Mouse (Mus musculus) intestine, embryonic 16.5 days (tissue): ENCODE data around the gene Rab36. TPM values are rescaled to one million over a fixed set of nuclear protein-coding genes. Genes with fewer than 3 reads are reported as not detected.

Experiments used
- ATAC-seq: fragments of 200-750 bp; cut with Nextera tagmentation; 2 replicates; pipeline ENCODE4 v1.8.0; 2017; ENCODE audit warnings: moderate TSS enrichment, moderate library complexity
- H3K27ac ChIP-seq: fragments of 300-500 bp; sonication (generic); 2 replicates; pipeline ENCODE4 v1.5.1; 2014; ENCODE audit warnings: mild to moderate bottlenecking, low read length
- H3K27me3 ChIP-seq: fragments of 300-500 bp; sonication (generic); replicated peaks from 2 replicates; pipeline ENCODE4 v1.6.1; 2014; ENCODE audit warnings: low read length, control low read depth, mixed read lengths; ENCODE audit not compliant: control insufficient read depth, insufficient read depth
- H3K36me3 ChIP-seq: fragments of 300-500 bp; sonication (generic); 2 replicates; pipeline ENCODE4 v1.6.1; 2014; ENCODE audit warnings: low read length, control low read depth; ENCODE audit not compliant: control insufficient read depth, insufficient read depth
- H3K4me1 ChIP-seq: fragments of 300-500 bp; sonication (generic); 2 replicates; pipeline ENCODE4 v1.6.1; 2014; ENCODE audit warnings: low read length, control low read depth, mixed read lengths; ENCODE audit not compliant: control insufficient read depth, insufficient read depth
- H3K4me2 ChIP-seq: fragments of 300-500 bp; sonication (generic); 2 replicates; pipeline ENCODE4 v1.6.1; 2014; ENCODE audit warnings: low read depth, low read length, control low read depth
- H3K4me3 ChIP-seq: fragments of 300-500 bp; sonication (generic); 2 replicates; pipeline ENCODE4 v1.5.1; 2014; ENCODE audit warnings: mild to moderate bottlenecking, low read length
- H3K9ac ChIP-seq: fragments of 300-500 bp; sonication (generic); 2 replicates; pipeline ENCODE4 v1.6.1; 2014; ENCODE audit warnings: low read depth, low read length
- H3K9me3 ChIP-seq: fragments of 300-500 bp; sonication (generic); 2 replicates; pipeline ENCODE4 v1.6.1; 2016; ENCODE audit warnings: low read length, control low read depth; ENCODE audit not compliant: control insufficient read depth
- WGBS: fragments of 180-500 bp; shearing (Covaris S2); extraction: QIAGEN DNeasy Blood & Tissue Kit; methylation state at CpG from one replicate; pipeline ENCODE4 v1.1.7; 2014; 5-methylcytosine and 5-hydroxymethylcytosine counted together
- polyA plus RNA-seq: library from polyadenylated mRNA; unstranded; fragments of >200 nt; fragmentation: Nextera tagmentation; extraction: Ambion mirVana; gene quantifications from 2 replicates; pipeline ENCODE4 v1.2.1, GENCODE M21; 2015

Gene Rab36
- polyA plus RNA-seq, 1 experiment from 2014 or later: 5.5 TPM

GRCm38 (mm10) chr10:75056255-75056654, 19.4 kb downstream of the Rab36 start:
- Histone ChIP-seq H3K4me3 (no peak overlapping the region), H3K36me3 (no peaks in the 10 kb centered on the region), H3K4me1 (peaks cover 13% of the 10 kb centered on the region), H3K27me3 (no peaks in the 10 kb centered on the region), H3K9me3 (no peaks in the 10 kb centered on the region), H3K4me2 (no peak overlapping the region), H3K9ac (no peak overlapping the region), H3K27ac (no peak overlapping the region)
- ATAC-seq: no peak
- WGBS: 22% methylated on average over 4 of the region's 4 CpGs

- Histone ChIP-seq H3K36me3 (no peaks in the 10 kb centered on the region), H3K27me3 (no peaks in the 10 kb centered on the region), H3K4me2 (no peak overlapping the region), H3K9me3 (no peaks in the 10 kb centered on the region), H3K27ac (no peak overlapping the region), H3K4me3 (no peak overlapping the region), H3K4me1 (peaks cover 30% of the 10 kb centered on the region), H3K9ac (no peak overlapping the region)
- ATAC-seq: no peak
- 66% methylated on average over 8 of the region's 8 CpGs for WGBS
These were observed 21.5 kb downstream of the Rab36 start for GRCm38 (mm10) chr10:75058336-75058735.

GRCm38 (mm10) chr10:75058761-75059395, 22.0 kb downstream of the Rab36 start:
- no peaks in the 10 kb centered on the region for H3K27me3 ChIP-seq
- WGBS: 43% methylated on average over 9 of the region's 9 CpGs
- no peak overlapping the region for H3K27ac ChIP-seq
- no peak for ATAC-seq
- peaks cover 36% of the 10 kb centered on the region for H3K4me1 ChIP-seq
- no peak overlapping the region for H3K9ac ChIP-seq
- H3K4me2 ChIP-seq: no peak overlapping the region
- H3K36me3 ChIP-seq: no peaks in the 10 kb centered on the region
- H3K4me3 ChIP-seq: no peak overlapping the region
- H3K9me3 ChIP-seq: no peaks in the 10 kb centered on the region

- H3K4me3 ChIP-seq: peak overlapping the region; percentile 89
- H3K27me3 ChIP-seq: no peaks in the 10 kb centered on the region
- WGBS: 2% methylated on average over 11 of the region's 11 CpGs
- peak; percentile 36; the same call in 1 of the 2 replicates for ATAC-seq
- H3K27ac ChIP-seq: no peak overlapping the region
- H3K4me2 ChIP-seq: peak overlapping the region; percentile 90
- peaks cover 33% of the 10 kb centered on the region for H3K4me1 ChIP-seq
- H3K9me3 ChIP-seq: no peaks in the 10 kb centered on the region
- no peak overlapping the region for H3K9ac ChIP-seq
- H3K36me3 ChIP-seq: no peaks in the 10 kb centered on the region
These were observed 22.5 kb downstream of the Rab36 start for GRCm38 (mm10) chr10:75059396-75059795.

- H3K4me3 ChIP-seq: peak within 1 kb of the TSS; percentile 89
- peaks cover 32% of the 10 kb centered on the region for H3K4me1 ChIP-seq
- H3K27me3 ChIP-seq: no peaks in the 10 kb centered on the region
- H3K9ac ChIP-seq: peak within 1 kb of the TSS; percentile 81
- H3K9me3 ChIP-seq: no peaks in the 10 kb centered on the region
- peak within 1 kb of the TSS; percentile 90 for H3K4me2 ChIP-seq
- H3K36me3 ChIP-seq: no peaks in the 10 kb centered on the region
- peak within 1 kb of the TSS; percentile 41 for H3K27ac ChIP-seq
- peak; percentile 87 for ATAC-seq
- under 1% methylated on average over 48 of the region's 73 CpGs for WGBS
These were observed 23.5 kb downstream of the Rab36 start, which contains the start of gene Bcr for GRCm38 (mm10) chr10:75060217-75060842. Bcr (plus strand) TSS chr10:75060592.

GRCm38 (mm10) chr10:75060843-75061235, 24.0 kb downstream of the Rab36 start:
- H3K4me3 ChIP-seq: peak overlapping the region; percentile 89
- no peaks in the 10 kb centered on the region for H3K27me3 ChIP-seq
- peak overlapping the region; percentile 41 for H3K27ac ChIP-seq
- WGBS: 0% methylated on average over 43 of the region's 48 CpGs
- H3K36me3 ChIP-seq: no peaks in the 10 kb centered on the region
- H3K9me3 ChIP-seq: no peaks in the 10 kb centered on the region
- peaks cover 36% of the 10 kb centered on the region for H3K4me1 ChIP-seq
- peak overlapping the region; percentile 81 for H3K9ac ChIP-seq
- H3K4me2 ChIP-seq: peak overlapping the region; percentile 90
- peak; percentile 21; the same call in 1 of the 2 replicates for ATAC-seq

GRCm38 (mm10) chr10:75061341-75062188, 24.7 kb downstream of the Rab36 start:
- H3K4me2 ChIP-seq: peak overlapping the region; percentile 90
- 3% methylated on average over 70 of the region's 71 CpGs for WGBS
- ATAC-seq: no peak
- no peak overlapping the region for H3K27ac ChIP-seq
- H3K36me3 ChIP-seq: no peaks in the 10 kb centered on the region
- H3K4me1 ChIP-seq: peaks cover 38% of the 10 kb centered on the region
- no peaks in the 10 kb centered on the region for H3K9me3 ChIP-seq
- peak overlapping the region; percentile 89 for H3K4me3 ChIP-seq
- no peaks in the 10 kb centered on the region for H3K27me3 ChIP-seq
- peak overlapping the region; percentile 81 for H3K9ac ChIP-seq

- H3K36me3 ChIP-seq: no peaks in the 10 kb centered on the region
- 22% methylated on average over 6 of the region's 6 CpGs for WGBS
- peak overlapping the region; percentile 89 for H3K4me3 ChIP-seq
- peaks cover 38% of the 10 kb centered on the region for H3K4me1 ChIP-seq
- peak overlapping the region; percentile 90 for H3K4me2 ChIP-seq
- H3K9me3 ChIP-seq: no peaks in the 10 kb centered on the region
- no peak for ATAC-seq
- H3K9ac ChIP-seq: peak overlapping the region; percentile 81
- no peaks in the 10 kb centered on the region for H3K27me3 ChIP-seq
- H3K27ac ChIP-seq: no peak overlapping the region
These were observed 25.3 kb downstream of the Rab36 start for GRCm38 (mm10) chr10:75062189-75062561.

- no peak overlapping the region for H3K27ac ChIP-seq
- no peaks in the 10 kb centered on the region for H3K9me3 ChIP-seq
- 41% methylated on average over 6 of the region's 6 CpGs for WGBS
These were observed 25.8 kb downstream of the Rab36 start for GRCm38 (mm10) chr10:75062621-75063020.

More at GRCm38 (mm10) chr10:75062621-75063020, 25.8 kb downstream of the Rab36 start:
- no peak overlapping the region for H3K9ac ChIP-seq
- H3K4me1 ChIP-seq: peaks cover 41% of the 10 kb centered on the region
- no peaks in the 10 kb centered on the region for H3K27me3 ChIP-seq
- H3K4me2 ChIP-seq: peak overlapping the region; percentile 90
- ATAC-seq: no peak
- H3K4me3 ChIP-seq: peak overlapping the region; percentile 89
- H3K36me3 ChIP-seq: no peaks in the 10 kb centered on the region
